Comparison of ENCODE assay signal across 11 mouse cellular contexts in the genomic region with DNA sequence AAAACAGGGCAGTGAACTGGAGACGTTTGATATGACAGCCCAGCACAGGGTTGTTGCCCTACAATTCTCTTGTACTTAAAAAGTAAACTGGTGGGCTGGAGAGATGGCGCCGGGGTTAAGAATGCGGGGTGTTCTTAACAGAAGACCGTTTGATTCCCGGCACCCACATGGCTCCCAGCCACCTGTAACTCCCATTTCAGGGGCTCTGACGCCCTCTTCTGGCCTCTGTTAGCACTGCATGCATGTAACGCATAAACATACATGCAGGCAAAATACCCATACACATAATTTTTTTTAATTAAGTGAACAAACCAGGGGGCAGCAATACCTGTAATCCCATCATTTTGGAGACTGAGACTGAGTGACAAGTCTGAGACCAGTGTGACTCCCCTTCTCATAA. TPM values are rescaled to one million over a fixed set of nuclear protein-coding genes. Genes with fewer than 3 reads are reported as not detected.
DNase-seq lines count a peak whose midpoint lies in the region; ATAC-seq and TF ChIP-seq lines count a peak whose summit lies in the region.
"Had no signal": no experiment of that assay in that cellular context is flagged by ENCODE, and none has a peak within 500 bp of the region (broad histone marks: within the 10 kb centered on the region; RNA-seq: fewer than 3 reads in every experiment).

No protein-coding gene starts in this region.

- DNase-seq in heart, postnatal 10 days: no peak
- DNase-seq in right cerebral cortex, postnatal 4 days: peak; percentile 62
- no peak for DNase-seq in right cerebral cortex, postnatal 36 days (ENCODE audit: low spot score in 2 of 2)
- no peak for DNase-seq in hindbrain, postnatal 0 days (ENCODE audit: low spot score)
- DNase-seq in adipocyte (ENCODE audit: low spot score): no peak
- DNase-seq in cerebellum, adult 11-12 months: no peak
- no peak for DNase-seq in thymus, adult 2 months
- DNase-seq: adrenal gland, adult 8-10 months; kidney, postnatal 25 days; right cerebral cortex, adult 18-20 months had no signal

- no peak for ATAC-seq in heart, embryonic 14.5 days (ENCODE audit: insufficient number of reproducible peaks, insufficient read depth, low FRiP score, low read depth)
- ATAC-seq in hindbrain, postnatal 0 days: no peak

- WGBS in heart, embryonic 14.5 days: 65% methylated on average over 8 of the region's 8 CpGs
- 70% methylated on average over 8 of the region's 8 CpGs for WGBS in hindbrain, postnatal 0 days
- WGBS in thymus, adult 2 months: 84% methylated on average over 8 of the region's 8 CpGs

- no peak for TF ChIP-seq POLR2A in thymus, adult 2 months (IDR thresholded peaks at IDR 0.05; ENCODE audit: control insufficient read depth, extremely low read depth, insufficient read depth, low read length, poor library complexity)

- H3K4me3 ChIP-seq in heart, embryonic 14.5 days (ENCODE audit: control insufficient read depth in 1 of 2, insufficient read depth in 1 of 2, low read depth in 1 of 2, low read length in 2 of 2): no peak overlapping the region
- no peak overlapping the region for H3K4me3 ChIP-seq in hindbrain, postnatal 0 days (ENCODE audit: low read length)
- no peak overlapping the region for H3K4me3 ChIP-seq in thymus, adult 2 months (ENCODE audit: control insufficient read depth, insufficient read depth, low read length)

- no peaks in the 10 kb centered on the region for H3K9me3 ChIP-seq in heart, embryonic 14.5 days (ENCODE audit: control insufficient read depth, low read length)
- H3K9me3 ChIP-seq in hindbrain, postnatal 0 days (ENCODE audit: low read length): no peaks in the 10 kb centered on the region

- H3K27me3 ChIP-seq in heart, embryonic 14.5 days (ENCODE audit: control insufficient read depth, insufficient read depth, low read length): no peaks in the 10 kb centered on the region
- H3K27me3 ChIP-seq in hindbrain, postnatal 0 days (ENCODE audit: insufficient read depth, low read length): no peaks in the 10 kb centered on the region
- H3K27me3 ChIP-seq in thymus, adult 2 months (ENCODE audit: control insufficient read depth, insufficient read depth, low read length): no peaks in the 10 kb centered on the region; the same call in 1 of the 2 replicates

- H3K4me1 ChIP-seq in heart, embryonic 14.5 days (ENCODE audit: control insufficient read depth in 2 of 2, insufficient read depth in 2 of 2, low read length in 2 of 2): peaks cover 24 to 47% of the 10 kb centered on the region in 2 experiments
- H3K4me1 ChIP-seq in hindbrain, postnatal 0 days (ENCODE audit: insufficient read depth, low read length): peaks cover 8% of the 10 kb centered on the region
- H3K4me1 ChIP-seq in thymus, adult 2 months (replicated peaks; ENCODE audit: control insufficient read depth, insufficient read depth, low read length): peaks cover 12% of the 10 kb centered on the region

- intact Hi-C loops in heart, postnatal 10 days (cut with DNase I): loop anchor here (5.0 kb wide), 1 partner anchor 40 kb away; no protein-coding TSS in a partner anchor

- peak overlapping the region; percentile 88 to 96 for H3K27ac ChIP-seq in heart, embryonic 14.5 days (replicated peaks in 1 of 2; ENCODE audit: control insufficient read depth in 1 of 2, insufficient read depth in 1 of 2, low read depth in 2 of 2, low read length in 2 of 2)
- no peak overlapping the region; the same call in 1 of the 2 replicates for H3K27ac ChIP-seq in hindbrain, postnatal 0 days
- H3K27ac ChIP-seq in thymus, adult 2 months (ENCODE audit: control insufficient read depth, insufficient read depth, low read length): no peak overlapping the region

- H3K9ac ChIP-seq in heart, embryonic 14.5 days (ENCODE audit: low read length): no peak overlapping the region
- H3K9ac ChIP-seq in hindbrain, postnatal 0 days (replicated peaks; ENCODE audit: low read length): no peak overlapping the region

- H3K36me3 ChIP-seq in heart, embryonic 14.5 days (ENCODE audit: control insufficient read depth, insufficient read depth, low read length): no peaks in the 10 kb centered on the region
- H3K36me3 ChIP-seq in hindbrain, postnatal 0 days (ENCODE audit: insufficient read depth, low read length): no peaks in the 10 kb centered on the region
- H3K36me3 ChIP-seq in thymus, adult 2 months (ENCODE audit: control insufficient read depth, insufficient read depth, low read length): no peaks in the 10 kb centered on the region

- peak; percentile 55 for TF ChIP-seq CTCF in hindbrain, postnatal 0 days (IDR thresholded peaks at IDR 0.05; ENCODE audit: low read depth)
- TF ChIP-seq CTCF in thymus, adult 2 months (IDR thresholded peaks at IDR 0.05; ENCODE audit: borderline replicate concordance, control insufficient read depth, extremely low read depth, insufficient read depth, low read length, poor library complexity): no peak

- H3K4me2 ChIP-seq in heart, embryonic 14.5 days (ENCODE audit: low read length): no peak overlapping the region
- H3K4me2 ChIP-seq in hindbrain, postnatal 0 days (ENCODE audit: low read depth, low read length): no peak overlapping the region

RNA-seq across cellular contexts. Expression of gene Nfam1, which starts 24.4 kb away (rescaled TPM):
- 1.9 and 2.6 TPM in 2 replicates for polyA plus RNA-seq in heart, embryonic 14.5 days (2014; fragmentation: Nextera tagmentation; extraction: Ambion mirVana)
- 1 to 10 TPM; 1.6 to 2.2 TPM for total RNA-seq in heart, postnatal 10 days (2021)
- total RNA-seq in hindbrain, postnatal 0 days (2014; rRNA removed): 1.7 and 3.3 TPM in 2 replicates
- 1.7 and 1.8 TPM in 2 replicates for polyA plus RNA-seq in hindbrain, postnatal 0 days (2015; fragmentation: Nextera tagmentation; extraction: Ambion mirVana)
- polyA plus RNA-seq in thymus, adult 2 months (2012; rRNA removed): 8.1 and 9.8 TPM in 2 replicates

RNA-seq across cellular contexts. Expression of gene Serhl, which starts 31.8 kb away (rescaled TPM):
- 63.9 and 80.1 TPM in 2 replicates for polyA plus RNA-seq in heart, embryonic 14.5 days (2014; fragmentation: Nextera tagmentation; extraction: Ambion mirVana)
- total RNA-seq in heart, postnatal 10 days (2021): 10 to 100 TPM; 54.6 to 59.1 TPM
- total RNA-seq in hindbrain, postnatal 0 days (2014; rRNA removed): 12.6 and 12.9 TPM in 2 replicates
- 37.4 and 38.5 TPM in 2 replicates for polyA plus RNA-seq in hindbrain, postnatal 0 days (2015; fragmentation: Nextera tagmentation; extraction: Ambion mirVana)
- polyA plus RNA-seq in thymus, adult 2 months (2012; rRNA removed): 64.9 and 82.9 TPM in 2 replicates

Comparison
In these comparisons a context has a peak if more than half of its experiments do, and no peak if none do; other contexts are left out.
1. H3K27ac ChIP-seq: peak in heart, embryonic 14.5 days (2 of 2); none in hindbrain, postnatal 0 days (single experiment) and thymus, adult 2 months (single experiment).